Mouse (Mus musculus) cerebellum, postnatal 10 days (tissue): ENCODE data around the gene Ybx1.
"Not testable (repeated sequence)": the region's sequence is repeated elsewhere in the genome, so short reads cannot be mapped to it uniquely, and the experiment has no call there.

Experiments
- DNase-seq, 2 experiments: peaks; one replicate each; pipeline ENCODE4 v3.0.0; 2021; ENCODE audit warnings: mixed read lengths in 2 of 2

The Ybx1 gene

DNA sequence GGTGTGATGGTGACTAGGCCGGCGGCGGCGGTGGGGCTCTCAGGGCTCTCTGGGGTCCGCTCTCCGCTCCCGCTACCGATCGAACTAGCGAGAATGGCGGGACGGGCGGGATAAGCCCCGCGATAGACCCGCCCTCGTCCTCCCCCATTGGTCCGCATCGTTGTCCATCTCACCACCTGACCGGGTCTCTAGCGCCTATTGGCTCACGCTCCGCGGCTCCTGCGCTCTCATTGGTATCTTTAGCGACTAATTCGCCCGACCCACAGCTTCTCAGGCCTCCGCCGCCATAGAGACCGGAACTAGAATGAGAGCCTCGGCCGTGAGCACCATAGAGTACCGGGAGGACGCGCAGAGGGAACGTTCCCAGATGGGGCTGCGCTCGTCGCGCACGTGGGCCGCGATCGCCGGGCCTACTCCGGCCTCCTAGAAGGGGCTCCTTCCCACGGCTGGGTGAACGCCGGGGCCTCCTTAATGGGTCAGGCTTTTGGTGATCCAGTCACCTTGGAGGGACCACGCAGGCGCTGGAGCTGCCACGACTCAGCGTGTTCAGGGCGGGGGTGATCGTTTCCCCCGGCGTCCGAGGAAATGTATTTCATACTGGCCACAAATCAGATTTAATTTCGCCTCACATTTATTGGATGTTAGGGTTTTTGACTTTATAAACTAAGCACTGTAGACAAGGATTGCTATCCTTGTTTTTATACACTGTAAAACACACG is at the start of gene Ybx1:
Gene Ybx1, minus strand, starts transcription at position 190 of the 719 bp plus-strand sequence.
- peak; percentile 100 for DNase-seq

DNA sequence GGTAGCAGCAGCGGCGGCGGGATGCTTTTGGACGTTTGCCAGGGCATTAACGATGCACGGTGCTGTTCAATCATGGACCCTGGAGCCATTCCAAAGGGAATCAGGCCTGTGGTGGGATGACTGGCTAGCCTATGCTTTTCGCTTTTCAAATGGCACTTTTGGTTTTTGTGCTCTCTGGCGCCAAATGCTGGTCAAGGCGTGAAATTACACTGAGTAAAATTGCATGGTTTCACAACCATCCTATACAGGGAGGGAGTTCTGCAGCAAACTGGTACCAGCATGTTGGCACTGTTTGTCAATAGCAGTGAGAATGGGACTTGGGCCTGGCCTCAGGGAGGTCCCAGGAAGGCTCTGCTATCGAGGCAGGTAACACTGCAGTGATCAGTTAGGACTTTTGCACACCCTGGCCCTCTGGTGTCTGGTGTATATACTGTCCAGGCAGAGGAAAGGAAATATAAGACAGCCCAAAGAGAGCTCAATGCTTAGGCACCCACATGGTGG is 44.5 kb upstream of the Ybx1 start:
- peak; percentile 88 to 92 for DNase-seq

GRCm38 (mm10) chr4:119338422-119338821 is 44.0 kb upstream of the Ybx1 start:
- no peak for DNase-seq

DNA sequence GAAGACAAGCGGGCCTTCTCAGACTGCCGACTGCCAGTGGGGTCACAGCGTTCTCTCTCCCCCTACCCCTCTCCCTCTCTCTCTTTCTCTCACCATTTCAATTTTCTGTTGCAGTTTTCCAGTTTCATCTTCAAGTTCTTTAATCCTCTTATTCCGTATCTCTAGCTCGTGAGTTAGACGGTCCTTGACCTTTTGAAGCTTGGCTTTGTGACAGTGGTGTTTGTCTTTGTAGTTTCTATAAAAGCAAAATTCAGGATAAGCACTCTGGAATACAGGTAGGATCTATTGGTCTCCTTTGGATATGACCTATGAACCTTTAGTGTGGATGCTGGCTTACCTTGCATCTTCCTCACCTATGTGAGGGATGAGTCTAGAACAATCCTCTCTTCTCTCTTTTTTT is 39.1 kb upstream of the Ybx1 start:
- no peak for DNase-seq

DNA sequence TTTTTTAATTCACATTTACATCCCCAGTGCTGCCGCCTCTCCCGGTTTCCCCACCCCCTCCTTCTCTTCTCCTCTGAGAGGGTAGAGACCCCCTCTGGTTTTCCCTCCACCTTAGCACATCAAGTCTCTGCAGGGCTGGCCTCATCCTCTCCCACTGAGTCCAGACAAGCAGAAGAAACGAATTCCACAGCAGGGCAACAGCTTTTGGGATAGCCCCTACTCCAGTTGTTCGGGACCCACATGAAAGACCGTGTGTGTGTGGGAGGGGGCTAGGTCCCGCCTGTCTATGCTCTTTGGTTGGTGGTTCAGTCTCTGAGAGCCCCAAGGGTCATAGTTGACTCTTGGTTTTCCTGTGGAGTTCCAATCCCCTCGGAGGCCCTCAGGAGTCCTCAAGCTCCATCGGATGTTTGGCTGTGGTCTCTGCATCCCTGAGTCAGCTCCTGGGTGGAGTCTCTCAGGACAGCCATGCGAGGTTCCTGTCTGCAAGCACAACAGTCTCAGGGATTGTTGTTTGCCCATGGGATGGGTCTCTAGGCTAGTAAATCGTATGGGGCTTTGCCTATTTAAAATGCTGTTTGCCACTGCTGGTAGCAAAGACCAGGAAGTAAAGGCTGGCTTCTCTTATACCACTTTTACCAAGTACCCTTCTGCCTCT is 26.6 kb upstream of the Ybx1 start:
- DNase-seq, result peak; percentile 41 to 59

DNA sequence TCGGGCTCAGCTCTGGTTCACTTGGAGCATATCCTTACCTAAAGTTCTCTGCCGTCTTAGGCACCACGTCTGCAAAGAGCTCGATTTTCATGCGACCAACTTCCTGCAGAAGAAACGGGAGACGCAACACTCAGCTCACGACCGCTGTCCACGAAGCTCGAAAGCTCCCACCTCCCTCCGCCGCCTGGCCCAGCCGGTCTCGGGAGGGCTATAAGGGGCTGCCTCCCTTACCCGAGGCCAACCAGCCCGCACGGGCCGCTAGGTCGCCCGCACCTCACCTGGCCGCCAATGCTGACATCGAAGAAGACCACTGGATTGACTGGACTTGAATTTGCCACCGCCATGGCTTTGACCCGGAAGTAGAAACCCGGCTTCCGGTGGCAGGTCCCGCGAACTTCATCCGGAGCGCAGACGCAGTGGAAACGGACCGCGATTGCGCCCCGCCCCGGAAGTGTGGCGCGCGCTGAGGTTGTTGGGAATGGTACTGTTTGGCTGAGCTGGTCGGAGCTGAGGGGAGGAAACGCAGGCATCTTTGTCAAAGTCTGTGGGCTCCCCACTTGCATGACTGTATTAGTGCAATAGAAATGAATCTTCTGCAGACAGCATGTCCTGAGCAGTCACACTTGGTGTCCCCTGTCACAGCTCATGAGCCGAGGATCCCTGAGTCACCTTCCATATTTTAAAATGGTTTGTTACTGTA is 25.9 kb upstream of the Ybx1 start, which contains the start of gene Ppih:
Gene Ppih, minus strand, starts transcription at position 416 of the 700 bp plus-strand sequence.
- peak; percentile 98 for DNase-seq

GRCm38 (mm10) chr4:119313756-119314155 is 19.4 kb upstream of the Ybx1 start:
- no peak for DNase-seq

DNA sequence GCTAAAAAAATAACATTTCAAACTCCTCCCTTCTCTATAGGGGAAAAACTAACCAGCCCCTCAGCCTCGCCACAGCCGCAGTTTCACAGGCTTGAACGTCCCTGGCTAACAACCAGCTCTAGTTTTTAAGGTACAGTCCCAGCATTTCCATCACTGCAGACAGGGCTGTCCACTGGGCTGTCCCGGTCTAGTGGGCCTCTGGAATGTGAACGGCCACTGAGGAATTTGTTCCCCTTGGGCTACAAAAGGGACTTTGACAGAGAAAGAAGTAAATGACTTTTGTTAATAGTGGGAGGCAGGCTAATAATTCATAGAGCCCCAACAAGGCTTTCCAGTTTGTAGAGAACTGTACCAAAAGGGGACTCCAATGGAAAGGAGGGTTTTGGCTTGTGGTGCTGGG is 11.0 kb upstream of the Ybx1 start:
- no peak for DNase-seq

DNA sequence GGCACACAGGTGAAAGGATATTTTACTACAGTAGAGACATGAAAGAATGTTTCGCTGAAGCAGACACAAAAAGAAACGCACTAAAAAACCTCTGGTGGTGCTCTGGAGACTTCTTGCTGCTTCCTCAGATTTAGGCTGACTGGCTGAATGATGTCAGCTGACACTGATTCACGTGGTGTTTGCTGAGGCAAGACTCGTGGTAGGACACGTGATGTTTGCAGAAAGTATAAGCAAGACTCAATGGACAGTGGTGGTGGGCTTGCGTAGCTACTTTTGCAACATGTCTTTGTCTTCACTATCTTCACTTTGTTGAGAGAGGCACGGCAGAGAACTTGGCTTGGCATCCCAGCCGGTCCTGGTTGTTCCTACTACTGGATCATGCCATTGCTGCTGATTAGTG is 8.9 kb upstream of the Ybx1 start:
- no peak for DNase-seq

DNA sequence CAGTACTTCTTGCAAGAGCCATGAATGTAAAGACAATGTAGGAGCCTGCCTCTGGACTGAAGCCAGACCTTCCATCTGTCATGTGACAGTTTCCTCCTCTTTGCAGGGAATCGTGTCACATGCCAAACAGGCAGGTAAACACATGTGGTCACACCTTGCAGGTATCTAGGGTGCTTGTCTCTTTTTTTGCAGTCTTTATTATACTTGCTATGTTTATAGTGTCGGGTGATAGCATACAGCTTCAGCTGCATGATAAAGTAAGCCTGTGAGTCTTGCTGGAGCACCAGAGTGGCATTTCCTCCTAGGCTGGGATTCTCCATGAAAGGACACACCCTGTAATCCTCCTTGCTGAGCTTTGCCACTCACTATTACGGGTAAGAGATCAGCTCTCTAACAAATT is 7.4 kb upstream of the Ybx1 start:
- DNase-seq, result no peak

DNA sequence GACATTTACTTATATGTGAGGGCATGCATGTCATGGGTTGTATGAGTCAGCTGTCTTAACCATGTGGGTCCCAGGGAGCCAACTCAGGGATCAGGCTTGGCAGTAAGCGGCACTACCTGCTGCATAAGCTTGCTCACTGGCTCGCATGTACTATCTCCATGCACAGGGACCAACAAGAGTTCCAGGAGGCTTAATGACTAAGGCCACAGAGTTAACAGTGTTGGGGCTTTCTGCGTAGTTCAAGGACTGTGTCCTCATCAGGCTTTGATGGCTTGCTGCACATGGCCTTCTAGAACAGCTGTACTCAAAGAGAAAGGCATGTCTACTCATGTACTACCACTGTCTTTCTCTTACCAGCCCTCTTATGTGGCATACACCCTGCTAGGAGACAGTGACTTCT is 6.4 kb upstream of the Ybx1 start:
- no peak for DNase-seq

DNA sequence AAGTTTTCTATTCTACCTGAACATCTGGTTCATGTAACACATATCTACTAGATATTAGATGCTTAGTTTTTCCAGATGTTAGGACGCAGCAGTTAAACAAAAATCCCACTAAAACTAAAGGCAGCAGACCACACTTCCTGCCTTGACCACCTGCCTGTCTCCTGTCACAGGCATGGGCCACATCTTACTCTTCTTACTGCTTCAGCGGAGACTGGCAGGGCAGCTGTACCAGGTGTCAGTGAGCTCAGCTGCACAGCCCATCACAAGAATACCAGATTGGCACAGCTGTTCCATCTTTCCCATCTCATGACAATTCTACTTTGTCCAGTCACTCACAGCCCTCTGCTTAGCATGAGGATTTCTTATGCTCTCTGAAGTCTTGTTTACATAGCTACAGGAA is 3.0 kb upstream of the Ybx1 start:
- no peak for DNase-seq

DNA sequence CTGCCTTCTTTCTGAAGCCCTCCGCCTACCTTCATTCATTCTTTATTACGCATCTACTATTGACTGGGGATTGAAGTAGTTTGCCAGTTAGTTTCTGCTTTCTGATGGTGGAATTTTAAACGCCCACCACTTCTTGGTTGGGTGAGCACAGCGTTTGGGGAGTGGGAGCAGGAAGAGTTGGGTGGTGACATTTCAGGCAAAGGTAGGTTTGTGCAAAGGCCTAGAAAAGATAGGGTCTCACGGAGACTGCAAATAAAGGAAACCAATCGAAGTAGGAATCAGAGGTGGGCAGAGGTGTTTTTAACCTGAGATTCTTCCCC is 690 bp upstream of the Ybx1 start:
- no peak for DNase-seq

- DNase-seq, result peak; percentile 46 to 53
Observed at GRCm38 (mm10) chr4:119293574-119294258, 688 bp downstream of the Ybx1 start.

DNA sequence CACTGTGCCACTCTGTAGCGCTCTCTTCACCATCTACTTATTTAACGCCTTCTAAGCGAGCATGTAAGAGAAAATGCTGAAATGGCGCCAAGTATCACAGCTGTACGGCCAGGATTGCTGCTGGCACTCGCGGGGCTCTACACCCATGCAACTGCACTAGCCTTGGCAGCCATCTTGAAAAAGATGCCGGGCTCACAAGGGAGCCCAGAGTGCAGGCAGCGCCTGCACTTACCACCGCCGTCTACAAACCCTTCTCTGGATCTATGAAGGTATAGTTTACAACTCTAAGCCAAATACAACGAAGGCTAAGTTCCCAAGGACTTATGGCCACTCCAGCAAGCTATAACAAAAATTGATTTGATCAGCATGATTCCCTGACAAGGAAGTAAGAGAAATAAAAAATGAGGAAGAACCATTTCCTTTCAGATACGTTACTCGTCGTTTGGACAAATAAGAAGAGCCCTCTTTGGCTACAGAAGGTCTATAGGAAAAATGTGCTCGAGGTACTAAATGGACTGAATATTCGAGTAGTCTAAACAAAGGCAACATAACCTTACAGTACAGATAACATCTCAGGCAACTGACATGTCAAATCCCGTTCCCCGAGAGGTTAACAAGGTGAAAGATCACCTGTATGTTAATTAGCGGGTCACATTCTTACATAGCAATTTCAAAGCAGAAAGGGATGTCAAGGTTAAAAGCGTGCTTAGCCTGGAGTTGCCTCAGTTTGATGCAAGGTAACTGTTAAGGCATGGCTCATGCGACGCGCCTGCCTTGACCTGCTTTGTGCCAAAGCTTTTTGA is 1.4 kb downstream of the Ybx1 start:
- peak; percentile 67 to 68 for DNase-seq

GRCm38 (mm10) chr4:119291921-119292320 is 2.5 kb downstream of the Ybx1 start:
- no peak for DNase-seq

GRCm38 (mm10) chr4:119285336-119285735 is 9.1 kb downstream of the Ybx1 start:
- no peak for DNase-seq

- DNase-seq, result no peak
Observed at GRCm38 (mm10) chr4:119284861-119285260, 9.5 kb downstream of the Ybx1 start.

DNA sequence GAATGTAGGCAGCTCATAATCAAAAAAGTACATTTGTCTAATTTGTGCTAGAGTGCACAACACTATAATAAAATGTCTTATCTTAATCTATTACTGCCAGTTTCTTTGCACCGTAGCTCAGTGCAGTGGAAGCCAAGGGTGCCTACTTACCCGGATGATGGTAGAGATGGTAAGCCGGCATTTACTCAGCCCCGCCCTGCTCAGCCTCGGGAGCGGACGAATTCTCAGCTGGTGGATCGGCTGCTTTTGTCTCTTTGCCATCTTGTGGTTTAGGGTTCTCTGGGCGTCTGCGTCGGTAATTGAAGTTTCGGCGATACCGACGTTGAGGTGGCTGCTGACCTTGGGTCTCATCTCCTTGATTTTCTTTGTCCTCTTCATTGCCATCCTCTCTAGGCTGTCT is 15.6 kb downstream of the Ybx1 start:
- DNase-seq, result not testable (repeated sequence)

GRCm38 (mm10) chr4:119275726-119276125 is 18.7 kb downstream of the Ybx1 start:
- no peak for DNase-seq

DNA sequence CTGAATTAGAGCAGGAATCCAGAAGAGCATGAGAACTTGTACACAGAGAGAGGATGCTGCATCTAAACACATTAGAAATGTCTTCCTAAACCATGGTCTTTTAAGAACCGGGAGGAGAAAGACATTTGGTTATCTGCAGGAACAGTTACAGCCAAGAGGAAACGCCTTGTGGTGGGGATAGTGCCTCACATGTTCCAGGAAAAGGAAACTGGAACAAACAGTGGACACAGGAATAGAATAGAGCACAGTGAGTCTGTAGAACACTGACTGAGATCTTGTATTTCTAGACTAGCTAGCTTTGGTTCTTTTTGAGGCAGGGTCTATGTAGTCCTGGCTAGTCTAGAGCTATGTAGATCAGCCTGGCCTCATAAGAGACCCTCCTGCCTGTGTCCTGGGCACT is 19.2 kb downstream of the Ybx1 start:
- no peak for DNase-seq

DNA sequence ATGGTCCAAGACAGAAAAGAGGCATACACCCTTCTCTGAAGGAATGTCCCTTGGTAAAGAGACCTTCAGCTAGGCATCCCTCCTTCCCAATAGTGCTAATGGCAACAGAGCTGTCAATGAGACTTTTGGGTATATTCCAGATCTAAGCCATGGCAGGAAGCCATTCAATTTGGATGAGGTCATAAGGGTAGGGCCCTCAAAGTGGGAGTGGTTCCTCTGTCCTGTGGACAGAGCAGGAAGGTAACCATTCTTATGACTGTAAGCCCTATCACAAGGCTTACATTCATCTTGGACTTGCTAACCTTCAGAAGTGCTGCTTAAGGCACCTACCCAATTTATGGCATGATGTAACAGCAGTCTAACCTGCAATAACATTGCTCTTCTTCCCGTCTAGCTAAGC is 19.8 kb downstream of the Ybx1 start:
- no peak for DNase-seq
